Mouse (Mus musculus) liver, adult 2 months (tissue): Measurements from ENCODE around the gene Kcng4.

ENCODE experiments used
- CTCF ChIP-seq: fragments of 200-500 bp; IDR thresholded peaks from 2 replicates; pipeline ENCODE4 v1.5.1; 2011; ENCODE audit warnings: low read depth, low read length, control low read depth
- POLR2A ChIP-seq: fragments of 200-500 bp; IDR thresholded peaks from 2 replicates; pipeline ENCODE4 v1.6.1; 2011; ENCODE audit warnings: low read length, control low read depth; ENCODE audit not compliant: insufficient read depth; ENCODE audit errors: extremely low read depth

DNA sequence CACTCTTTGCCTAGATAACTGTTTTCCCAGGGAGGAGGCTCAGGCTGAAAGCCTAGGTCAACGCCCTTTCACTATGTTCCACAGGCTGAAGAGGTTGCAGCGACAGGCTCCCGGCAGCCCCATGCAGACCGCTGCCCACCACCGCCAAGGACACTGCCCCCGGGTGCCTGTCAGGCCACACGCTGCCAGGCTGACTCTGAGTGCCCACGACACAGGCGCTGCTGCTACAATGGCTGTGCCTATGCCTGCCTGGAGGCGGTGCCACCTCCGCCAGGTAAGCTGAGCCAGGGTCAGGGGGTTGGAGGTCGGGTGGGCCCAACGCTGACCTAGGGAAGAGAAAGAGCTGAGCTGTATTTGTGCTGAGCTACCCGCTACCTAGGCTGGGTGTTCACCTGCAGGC is 43.7 kb upstream of the Kcng4 start:
- TF ChIP-seq POLR2A (no peak), CTCF (no peak)
